Mouse (Mus musculus) thymus, adult 2 months (tissue): ENCODE measurements around the gene Gm12248.

Experiments
- CTCF ChIP-seq: fragments of 200-500 bp; IDR thresholded peaks from 2 replicates; pipeline ENCODE4 v1.5.1; 2012; ENCODE audit warnings: mild to moderate bottlenecking, control low read depth, low read length, moderate library complexity, borderline replicate concordance; ENCODE audit not compliant: control insufficient read depth, poor library complexity, insufficient read depth; ENCODE audit errors: extremely low read depth
- POLR2A ChIP-seq: fragments of 200-500 bp; IDR thresholded peaks from 2 replicates; pipeline ENCODE4 v1.6.1; 2012; ENCODE audit warnings: mild to moderate bottlenecking, low read length, control low read depth, moderate library complexity; ENCODE audit not compliant: control insufficient read depth, poor library complexity, insufficient read depth; ENCODE audit errors: extremely low read depth

DNA sequence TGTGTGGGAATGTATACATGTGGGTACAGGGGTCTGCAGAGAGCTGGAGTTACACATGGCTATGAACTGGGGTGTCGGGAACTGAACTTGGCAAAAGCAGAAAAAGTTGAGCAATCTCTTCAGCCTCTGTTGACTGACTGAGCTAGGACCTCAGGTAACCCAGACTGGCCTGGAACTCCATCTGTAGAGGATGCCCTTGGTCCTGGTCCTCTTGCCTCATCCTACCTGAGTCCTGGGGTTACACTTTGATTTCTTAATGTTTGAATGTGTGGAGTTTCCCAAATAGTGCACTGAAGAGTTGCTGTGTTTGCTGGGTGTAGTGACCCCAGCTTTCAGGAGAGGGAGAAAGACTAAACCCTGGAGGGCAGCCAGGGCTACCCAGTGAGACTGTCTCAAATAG lies 2.6 kb upstream of the Gm12248 start:
- TF ChIP-seq POLR2A (no peak), CTCF (no peak)
